Mouse (Mus musculus): Measurements from ENCODE around the gene Tsr2. TPM values are rescaled to one million over a fixed set of nuclear protein-coding genes. Genes with fewer than 3 reads are reported as not detected.

Tsr2 gene
- 36.1 and 37.0 TPM in 2 replicates for polyA plus RNA-seq (2016; fragmentation: Nextera tagmentation; extraction: Ambion mirVana)

DNA sequence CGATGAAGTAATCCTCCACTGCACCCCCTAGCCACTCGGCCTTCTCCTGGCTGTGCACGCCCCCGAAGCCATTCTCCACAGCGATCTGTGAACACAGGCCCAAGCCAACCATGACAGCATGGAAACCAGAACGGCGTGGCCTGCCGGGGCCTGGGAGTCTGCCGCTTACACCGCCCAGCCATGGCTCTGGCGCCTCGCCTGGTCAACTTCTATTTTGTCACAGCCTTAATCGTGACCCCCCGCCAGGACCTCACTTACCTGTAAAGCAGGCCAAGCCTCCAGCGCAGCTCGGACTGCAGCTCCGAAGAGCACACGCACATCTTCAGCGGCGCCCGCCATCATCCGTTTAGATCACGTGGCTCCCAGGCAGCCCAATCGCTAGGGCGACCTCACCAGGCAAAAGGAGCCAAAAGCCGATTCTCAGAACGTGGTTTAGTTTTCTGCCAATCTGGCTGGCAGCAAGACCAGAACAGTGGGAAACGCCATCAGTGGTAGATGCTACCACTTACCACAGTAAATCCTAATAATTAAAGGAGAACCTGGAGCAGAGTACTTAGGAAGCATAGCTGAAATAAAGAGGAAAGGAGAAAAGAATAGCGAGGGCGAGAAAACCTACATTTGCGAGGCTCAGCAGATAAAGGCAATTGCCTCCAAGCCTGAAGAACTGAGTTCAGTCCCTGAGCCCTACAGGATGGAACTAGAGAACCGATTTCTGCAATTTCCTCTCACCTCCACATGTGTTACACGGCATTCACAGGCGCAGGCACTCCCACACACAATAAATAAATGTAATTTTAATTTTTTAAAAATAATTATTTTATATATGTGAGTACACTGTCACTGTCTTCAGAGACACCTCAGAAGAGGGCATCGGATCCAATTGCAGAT, at the start of gene Tsr2:
TSS of gene Tsr2 (minus strand) at position 373 of the 888 bp plus-strand sequence.
- H3K4me3 ChIP-seq = peak within 1 kb of the TSS; percentile 62
- H3K4me1 ChIP-seq = no peaks in the 10 kb centered on the region
- peak within 1 kb of the TSS; percentile 58 for H3K4me2 ChIP-seq (replicated peaks)
- ATAC-seq (ENCODE audit: low FRiP score, low read depth) = peak; percentile 95
- no peaks in the 10 kb centered on the region for H3K9me3 ChIP-seq
- H3K36me3 ChIP-seq = no peaks in the 10 kb centered on the region
- no peak within 1 kb of the TSS for H3K27ac ChIP-seq
- H3K27me3 ChIP-seq (replicated peaks) = no peaks in the 10 kb centered on the region
- H3K9ac ChIP-seq = peak within 1 kb of the TSS; percentile 64
- WGBS = 26% methylated on average over 35 of the region's 35 CpGs

DNA sequence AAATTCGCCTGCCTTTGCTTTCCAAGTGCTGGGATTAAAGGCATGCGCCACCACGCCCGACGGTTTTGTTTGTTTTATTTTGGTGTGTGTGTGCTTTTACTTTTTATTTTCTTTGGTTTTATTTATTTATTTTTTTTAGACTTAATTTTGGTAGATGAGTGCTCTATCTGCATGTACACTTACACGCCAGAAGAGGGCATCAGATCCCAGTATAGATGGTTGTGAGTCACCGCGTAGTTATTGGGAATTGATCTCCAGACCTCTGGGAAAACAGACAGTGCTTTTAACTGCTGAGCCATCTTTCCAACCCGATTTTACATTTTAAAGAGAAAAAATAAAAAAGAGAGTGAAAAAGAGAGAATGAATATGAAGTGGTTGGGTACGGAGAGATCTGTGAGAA, 36.4 kb upstream of the Tsr2 start:
- Histone ChIP-seq H3K27ac (no peak overlapping the region), H3K4me3 (no peak overlapping the region), H3K9ac (no peak overlapping the region), H3K4me2 (replicated peaks) (0 out of 2 replicates have a peak overlapping the region, but pooled peaks have one; percentile 22), H3K27me3 (replicated peaks) (no peaks in the 10 kb centered on the region), H3K9me3 (no peaks in the 10 kb centered on the region), H3K4me1 (no peaks in the 10 kb centered on the region), H3K36me3 (no peaks in the 10 kb centered on the region)
- no peak for ATAC-seq (ENCODE audit: low FRiP score, low read depth)
- 27% methylated on average over 10 of the region's 10 CpGs for WGBS

DNA sequence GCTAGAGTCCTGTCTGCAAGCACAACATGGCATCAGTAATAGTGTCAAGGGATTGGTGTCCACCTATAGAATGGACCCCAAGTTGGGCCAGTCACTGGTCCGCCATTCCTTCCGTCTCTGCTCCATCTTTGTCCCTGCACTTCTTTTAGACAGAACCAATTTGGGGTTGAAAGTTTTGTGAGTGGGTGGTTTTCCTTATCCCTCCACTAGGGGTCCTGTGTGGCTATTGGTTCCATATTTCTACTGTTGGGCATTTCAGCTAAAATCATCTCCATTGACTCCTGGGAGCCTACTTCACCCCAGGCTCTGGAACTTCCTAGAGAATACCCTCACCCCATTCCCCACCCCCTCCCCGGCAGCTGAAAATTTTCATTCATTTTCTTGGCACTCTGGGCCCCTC, 34.1 kb upstream of the Tsr2 start:
- no peaks in the 10 kb centered on the region for H3K36me3 ChIP-seq
- H3K4me2 ChIP-seq (replicated peaks) = no peak overlapping the region
- no peak overlapping the region for H3K27ac ChIP-seq
- no peaks in the 10 kb centered on the region for H3K27me3 ChIP-seq (replicated peaks)
- ATAC-seq (ENCODE audit: low FRiP score, low read depth) = no peak
- no peaks in the 10 kb centered on the region for H3K9me3 ChIP-seq
- 76% methylated on average over 3 of the region's 3 CpGs for WGBS
- no peak overlapping the region for H3K9ac ChIP-seq
- H3K4me3 ChIP-seq = no peak overlapping the region
- no peaks in the 10 kb centered on the region for H3K4me1 ChIP-seq

DNA sequence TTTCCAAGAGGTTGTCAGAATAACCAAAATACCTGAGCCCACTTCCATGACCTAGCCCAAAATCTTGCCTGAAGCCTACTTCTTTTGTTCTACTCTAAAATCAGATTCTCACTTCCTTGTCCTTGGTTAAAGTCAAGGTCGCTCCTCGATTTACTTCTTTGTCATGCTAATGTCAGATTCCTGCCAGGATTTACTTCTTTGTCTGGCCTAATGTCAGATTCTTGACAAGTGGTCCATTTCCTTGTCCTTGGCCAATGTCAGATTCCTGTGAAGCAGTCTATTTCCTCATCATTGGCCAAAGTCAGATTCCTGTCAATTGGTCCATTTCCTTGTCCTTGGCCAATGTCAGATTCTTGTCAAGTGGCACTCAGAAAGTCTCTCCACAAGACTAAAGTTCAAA, 27.6 kb upstream of the Tsr2 start:
- H3K9ac ChIP-seq = no peak overlapping the region
- no peak for ATAC-seq (ENCODE audit: low FRiP score, low read depth)
- no peaks in the 10 kb centered on the region for H3K9me3 ChIP-seq
- no peak overlapping the region for H3K4me2 ChIP-seq (replicated peaks)
- H3K27ac ChIP-seq = no peak overlapping the region
- no peaks in the 10 kb centered on the region for H3K4me1 ChIP-seq
- no peak overlapping the region for H3K4me3 ChIP-seq
- H3K36me3 ChIP-seq = no peaks in the 10 kb centered on the region
- WGBS = 80% methylated on average over 2 of the region's 2 CpGs
- no peaks in the 10 kb centered on the region for H3K27me3 ChIP-seq (replicated peaks)

DNA sequence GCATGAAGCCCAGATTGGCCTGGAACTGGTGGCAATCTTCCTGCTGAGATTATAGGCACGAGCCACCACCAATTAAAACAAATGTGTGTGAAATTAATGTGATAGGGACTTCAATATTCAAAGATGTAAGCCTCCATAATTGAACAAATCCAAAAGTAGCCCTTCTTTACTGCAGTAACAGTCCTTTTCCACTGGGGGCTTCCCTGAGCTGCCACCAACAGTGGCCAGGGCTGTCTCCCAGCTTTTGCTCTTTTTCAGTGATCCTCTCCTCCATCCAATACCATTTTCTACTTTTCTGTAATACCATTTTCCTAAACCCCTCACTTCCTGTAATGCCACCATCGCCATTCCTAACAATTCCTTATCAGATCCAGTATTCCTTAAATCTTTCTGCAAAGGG, 21.1 kb upstream of the Tsr2 start:
- H3K4me2 ChIP-seq (replicated peaks) = no peak overlapping the region
- no peak overlapping the region for H3K4me3 ChIP-seq
- no peaks in the 10 kb centered on the region for H3K27me3 ChIP-seq (replicated peaks)
- ATAC-seq (ENCODE audit: low FRiP score, low read depth) = 0 out of 2 replicates have a peak, but pooled peaks have one; percentile 44
- H3K36me3 ChIP-seq = no peaks in the 10 kb centered on the region
- H3K9ac ChIP-seq = no peak overlapping the region
- no peak overlapping the region for H3K27ac ChIP-seq
- WGBS = 15% methylated on average over 2 of the region's 2 CpGs
- H3K4me1 ChIP-seq = no peaks in the 10 kb centered on the region
- no peaks in the 10 kb centered on the region for H3K9me3 ChIP-seq

DNA sequence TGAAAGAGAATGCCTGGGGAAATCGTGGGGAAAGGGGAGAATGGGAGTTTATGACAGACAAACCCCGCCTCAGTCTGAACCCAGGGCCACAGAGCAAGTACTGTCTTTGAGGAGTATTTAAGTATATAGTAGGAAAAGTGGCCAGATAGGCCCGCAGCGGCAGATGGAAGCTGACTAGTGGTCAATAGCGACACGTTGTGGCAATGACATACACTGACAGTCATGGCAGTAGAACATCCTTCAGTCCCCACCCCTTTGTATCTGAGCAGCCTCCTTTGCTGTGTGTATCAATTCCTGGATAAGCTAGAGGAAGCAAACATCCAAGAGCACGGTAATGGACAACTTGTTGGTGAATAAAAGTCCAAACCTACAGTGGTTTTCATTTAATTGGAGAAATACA, 20.5 kb upstream of the Tsr2 start:
- no peaks in the 10 kb centered on the region for H3K9me3 ChIP-seq
- H3K36me3 ChIP-seq = no peaks in the 10 kb centered on the region
- H3K4me3 ChIP-seq = no peak overlapping the region
- ATAC-seq (ENCODE audit: low FRiP score, low read depth) = peak; percentile 72; the same call in 1 of the 2 replicates
- no peak overlapping the region for H3K27ac ChIP-seq
- H3K4me2 ChIP-seq (replicated peaks) = no peak overlapping the region
- H3K9ac ChIP-seq = no peak overlapping the region
- WGBS = 12% methylated on average over 7 of the region's 7 CpGs
- H3K4me1 ChIP-seq = no peaks in the 10 kb centered on the region
- H3K27me3 ChIP-seq (replicated peaks) = no peaks in the 10 kb centered on the region

DNA sequence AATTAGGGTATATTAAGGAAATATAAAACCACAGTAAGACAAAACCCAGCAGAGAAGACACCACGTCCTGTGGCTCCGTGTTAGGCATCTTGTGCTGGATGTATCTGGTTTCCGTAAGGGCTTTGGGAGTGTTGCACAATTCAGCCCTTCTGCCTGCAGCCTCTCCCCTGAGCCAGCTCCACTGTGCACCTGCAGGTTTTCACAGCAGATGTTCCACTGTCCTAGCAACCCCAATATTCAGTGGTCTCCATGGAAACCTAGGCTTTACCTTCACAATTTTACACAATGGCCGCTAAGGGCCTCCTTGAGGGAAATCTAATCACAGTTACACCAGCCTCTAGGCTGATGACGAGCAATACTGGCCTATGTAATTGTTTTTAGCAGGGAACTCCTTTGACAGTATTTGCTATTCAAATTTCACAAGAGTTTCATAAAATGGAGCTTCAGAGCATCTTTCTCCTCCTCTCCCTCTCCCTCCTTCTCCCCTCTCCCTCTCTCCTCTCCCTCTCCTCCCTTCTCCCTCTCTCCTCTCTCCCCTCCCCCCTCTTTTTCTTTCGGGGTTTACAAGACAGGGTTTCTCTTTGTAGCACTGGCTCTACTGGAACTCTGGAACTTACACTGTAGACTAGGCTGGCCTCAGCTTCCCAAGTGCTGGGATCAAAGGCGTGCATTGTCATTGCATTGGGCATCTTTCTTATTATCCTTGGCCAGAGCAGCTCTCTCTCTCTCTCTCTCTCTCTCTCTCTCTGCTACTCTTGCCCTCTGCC, 11.1 kb upstream of the Tsr2 start:
- 0 out of 2 replicates have a peak, but pooled peaks have one; percentile 56 for ATAC-seq (ENCODE audit: low FRiP score, low read depth)
- H3K9ac ChIP-seq = no peak overlapping the region
- no peak overlapping the region for H3K4me3 ChIP-seq
- no peak overlapping the region for H3K27ac ChIP-seq
- no peaks in the 10 kb centered on the region for H3K36me3 ChIP-seq
- no peaks in the 10 kb centered on the region for H3K9me3 ChIP-seq
- H3K27me3 ChIP-seq (replicated peaks) = no peaks in the 10 kb centered on the region
- no peak overlapping the region for H3K4me2 ChIP-seq (replicated peaks)
- H3K4me1 ChIP-seq = no peaks in the 10 kb centered on the region
- WGBS = 54% methylated on average over 7 of the region's 7 CpGs

DNA sequence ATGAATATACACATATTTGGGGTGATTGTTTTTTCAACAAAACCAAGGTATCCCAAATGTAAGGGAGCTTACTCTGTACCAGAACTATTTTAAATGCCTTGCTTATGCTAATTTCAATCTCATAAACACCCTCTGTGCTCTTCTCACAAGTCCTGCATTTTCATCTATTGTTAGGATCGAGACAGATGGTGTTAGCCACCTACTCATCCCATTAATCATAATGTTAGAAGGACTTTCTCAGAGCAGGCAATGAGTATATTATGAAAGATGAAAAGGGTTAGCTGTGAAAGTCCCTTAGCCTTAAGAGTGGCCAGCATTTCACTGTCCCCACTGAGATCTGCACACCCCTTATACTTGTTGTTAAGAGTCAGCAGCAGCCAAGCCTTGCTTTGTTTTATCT, 8.9 kb downstream of the Tsr2 start:
- H3K4me3 ChIP-seq = no peak overlapping the region
- H3K4me2 ChIP-seq (replicated peaks) = no peak overlapping the region
- no peak overlapping the region for H3K9ac ChIP-seq
- H3K27me3 ChIP-seq (replicated peaks) = no peaks in the 10 kb centered on the region
- H3K9me3 ChIP-seq = no peaks in the 10 kb centered on the region
- no peaks in the 10 kb centered on the region for H3K4me1 ChIP-seq
- no peak for ATAC-seq (ENCODE audit: low FRiP score, low read depth)
- 85% methylated on average over 1 of the region's 1 CpGs for WGBS
- peaks cover 36% of the 10 kb centered on the region for H3K36me3 ChIP-seq
- no peak overlapping the region for H3K27ac ChIP-seq

DNA sequence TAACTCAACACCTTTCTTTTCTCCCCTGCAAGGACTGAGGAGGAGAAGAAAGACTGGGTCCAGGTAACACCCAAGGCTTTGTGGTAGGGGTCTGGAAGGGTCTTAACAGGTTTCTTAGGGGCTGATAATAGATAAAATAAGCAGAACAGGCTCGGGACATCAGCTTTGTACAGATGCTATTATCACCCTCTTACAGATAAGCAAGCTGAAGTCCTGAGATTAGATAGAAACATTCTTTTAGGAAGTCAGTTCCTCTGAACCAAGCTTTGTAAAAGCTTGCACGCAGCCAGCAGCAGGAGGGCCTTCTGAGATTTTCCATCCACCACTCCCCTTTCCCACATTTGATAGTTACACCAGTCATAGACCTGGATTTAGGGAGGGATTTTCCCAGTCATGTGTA, 10.7 kb downstream of the Tsr2 start:
- WGBS = 83% methylated on average over 2 of the region's 2 CpGs
- peaks cover 35% of the 10 kb centered on the region for H3K36me3 ChIP-seq
- H3K4me2 ChIP-seq (replicated peaks) = no peak overlapping the region
- ATAC-seq (ENCODE audit: low FRiP score, low read depth) = no peak
- no peaks in the 10 kb centered on the region for H3K27me3 ChIP-seq (replicated peaks)
- no peaks in the 10 kb centered on the region for H3K9me3 ChIP-seq
- no peak overlapping the region for H3K9ac ChIP-seq
- no peak overlapping the region for H3K27ac ChIP-seq
- H3K4me1 ChIP-seq = no peaks in the 10 kb centered on the region
- H3K4me3 ChIP-seq = no peak overlapping the region

DNA sequence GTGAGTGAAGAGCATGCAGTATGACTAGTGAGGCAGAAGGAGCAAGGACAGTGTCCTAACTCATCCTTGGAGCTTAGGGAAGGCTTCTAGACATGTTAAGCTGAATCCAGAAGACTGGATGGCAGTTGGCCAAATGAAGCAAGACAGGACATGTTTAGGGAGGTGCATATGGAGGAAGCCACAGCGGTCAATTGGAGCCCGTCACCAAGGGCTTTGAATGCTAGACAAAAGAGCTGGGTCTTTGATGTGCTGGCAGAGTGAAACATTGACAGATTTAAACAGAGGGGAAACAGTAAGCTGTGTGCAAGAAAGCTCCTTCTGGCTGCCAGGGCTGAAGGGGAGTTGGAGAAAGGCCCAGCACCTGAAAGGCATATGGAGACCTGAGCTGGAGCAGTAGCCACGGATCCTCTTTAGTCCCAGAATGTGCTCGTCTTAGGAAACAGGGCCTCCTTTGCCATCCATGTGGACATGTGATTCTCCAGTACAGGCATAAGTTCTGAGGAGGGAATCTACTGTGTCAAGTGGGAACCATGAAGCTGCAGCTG, 19.3 kb downstream of the Tsr2 start:
- Histone ChIP-seq H3K4me3 (no peak overlapping the region), H3K27ac (no peak overlapping the region), H3K36me3 (peaks cover 14% of the 10 kb centered on the region), H3K4me2 (replicated peaks) (no peak overlapping the region), H3K9me3 (no peaks in the 10 kb centered on the region), H3K4me1 (no peaks in the 10 kb centered on the region), H3K9ac (no peak overlapping the region), H3K27me3 (replicated peaks) (no peaks in the 10 kb centered on the region)
- 46% methylated on average over 4 of the region's 4 CpGs for WGBS
- no peak for ATAC-seq (ENCODE audit: low FRiP score, low read depth)

DNA sequence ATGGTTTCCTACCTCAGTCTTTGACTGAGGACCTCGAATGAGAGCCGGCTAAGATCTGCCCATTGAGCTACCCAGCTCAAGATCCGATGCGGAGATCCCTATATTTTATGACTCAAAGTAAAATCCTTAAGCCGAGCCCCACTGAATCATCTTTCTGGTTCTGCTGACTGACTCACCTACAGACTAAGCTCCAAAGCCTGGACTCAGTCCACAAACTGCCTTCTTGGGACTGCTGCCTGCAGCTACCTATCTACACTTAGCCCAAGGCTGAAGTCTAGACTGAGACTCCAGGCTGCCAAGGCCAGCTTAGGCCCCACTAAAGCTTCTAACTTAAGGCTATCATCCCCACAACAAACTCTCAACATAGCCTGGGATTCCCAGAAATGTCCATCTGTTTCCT, 20.3 kb downstream of the Tsr2 start:
- no peak for ATAC-seq (ENCODE audit: low FRiP score, low read depth)
- WGBS = 94% methylated on average over 5 of the region's 5 CpGs
- H3K36me3 ChIP-seq = peaks cover 14% of the 10 kb centered on the region
- H3K9ac ChIP-seq = no peak overlapping the region
- H3K4me1 ChIP-seq = no peaks in the 10 kb centered on the region
- H3K27ac ChIP-seq = no peak overlapping the region
- H3K9me3 ChIP-seq = no peaks in the 10 kb centered on the region
- no peaks in the 10 kb centered on the region for H3K27me3 ChIP-seq (replicated peaks)
- H3K4me2 ChIP-seq (replicated peaks) = no peak overlapping the region
- no peak overlapping the region for H3K4me3 ChIP-seq

DNA sequence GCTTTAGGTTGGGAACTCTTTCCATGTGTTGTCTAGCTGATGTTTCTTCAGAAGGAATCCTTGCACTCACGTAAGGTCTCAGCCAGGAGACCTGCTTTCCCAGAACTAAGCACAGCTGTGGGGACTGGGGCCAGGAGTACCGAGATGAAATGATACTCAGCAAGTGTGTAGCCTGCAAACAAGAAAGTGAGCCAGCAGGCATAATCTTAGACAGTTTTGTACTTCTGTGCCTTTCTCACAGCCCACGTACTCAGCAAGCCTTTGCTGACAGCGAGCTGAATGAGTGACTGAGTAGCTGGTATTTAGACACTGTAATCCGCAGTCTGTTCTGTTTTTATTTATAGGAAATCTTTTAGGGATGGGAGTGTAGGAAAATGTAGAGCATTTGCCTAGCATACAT, 28.5 kb downstream of the Tsr2 start:
- Histone ChIP-seq H3K27me3 (replicated peaks) (no peaks in the 10 kb centered on the region), H3K4me3 (no peak overlapping the region), H3K9ac (no peak overlapping the region), H3K4me1 (no peaks in the 10 kb centered on the region), H3K4me2 (replicated peaks) (no peak overlapping the region), H3K36me3 (peaks cover 32% of the 10 kb centered on the region), H3K9me3 (no peaks in the 10 kb centered on the region), H3K27ac (no peak overlapping the region)
- 92% methylated on average over 5 of the region's 5 CpGs for whole genome bisulfite sequencing
- ATAC-seq (ENCODE audit: low FRiP score, low read depth) = no peak
